Mouse (Mus musculus): Measurements from ENCODE around the gene Enpp4. TPM values are rescaled to one million over a fixed set of nuclear protein-coding genes. Genes with fewer than 3 reads are reported as not detected.

Gene Enpp4
- polyA plus RNA-seq, 1 experiment, result 0.05 TPM

- Histone ChIP-seq H3K9me3 (ENCODE audit: control insufficient read depth, low read length) (no peaks in the 10 kb centered on the region), H3K27me3 (ENCODE audit: control insufficient read depth) (no peaks in the 10 kb centered on the region), H3K4me1 (ENCODE audit: control insufficient read depth) (peaks cover 31% of the 10 kb centered on the region), H3K36me3 (ENCODE audit: control insufficient read depth) (peaks cover 49% of the 10 kb centered on the region), H3K4me3 (replicated peaks) (no peak overlapping the region)
- no peak for TF ChIP-seq GATA1 (IDR thresholded peaks at IDR 0.05; ENCODE audit: low read length)
- TF ChIP-seq TAL1 (IDR thresholded peaks at IDR 0.05; ENCODE audit: low read length), result no peak
These were observed 3.6 kb downstream of the Enpp4 start for GRCm38 (mm10) chr17:44101961-44102360.

- no peak overlapping the region for H3K4me3 ChIP-seq (replicated peaks)
- H3K27me3 ChIP-seq (ENCODE audit: control insufficient read depth), result no peaks in the 10 kb centered on the region
- TF ChIP-seq TAL1 (IDR thresholded peaks at IDR 0.05; ENCODE audit: low read length), result no peak
- TF ChIP-seq GATA1 (IDR thresholded peaks at IDR 0.05; ENCODE audit: low read length), result no peak
- peaks cover 52% of the 10 kb centered on the region for H3K36me3 ChIP-seq (ENCODE audit: control insufficient read depth)
- H3K9me3 ChIP-seq (ENCODE audit: control insufficient read depth, low read length), result no peaks in the 10 kb centered on the region
- peaks cover 25% of the 10 kb centered on the region for H3K4me1 ChIP-seq (ENCODE audit: control insufficient read depth)
These were observed 4.7 kb downstream of the Enpp4 start for GRCm38 (mm10) chr17:44100906-44101305.

GRCm38 (mm10) chr17:44100486-44100885, 5.1 kb downstream of the Enpp4 start:
- no peak for TF ChIP-seq GATA1 (IDR thresholded peaks at IDR 0.05; ENCODE audit: low read length)
- TF ChIP-seq TAL1 (IDR thresholded peaks at IDR 0.05; ENCODE audit: low read length), result no peak
- Histone ChIP-seq H3K36me3 (ENCODE audit: control insufficient read depth) (peaks cover 52% of the 10 kb centered on the region), H3K4me3 (replicated peaks) (no peak overlapping the region), H3K9me3 (ENCODE audit: control insufficient read depth, low read length) (no peaks in the 10 kb centered on the region), H3K4me1 (ENCODE audit: control insufficient read depth) (peaks cover 23% of the 10 kb centered on the region), H3K27me3 (ENCODE audit: control insufficient read depth) (no peaks in the 10 kb centered on the region)

DNA sequence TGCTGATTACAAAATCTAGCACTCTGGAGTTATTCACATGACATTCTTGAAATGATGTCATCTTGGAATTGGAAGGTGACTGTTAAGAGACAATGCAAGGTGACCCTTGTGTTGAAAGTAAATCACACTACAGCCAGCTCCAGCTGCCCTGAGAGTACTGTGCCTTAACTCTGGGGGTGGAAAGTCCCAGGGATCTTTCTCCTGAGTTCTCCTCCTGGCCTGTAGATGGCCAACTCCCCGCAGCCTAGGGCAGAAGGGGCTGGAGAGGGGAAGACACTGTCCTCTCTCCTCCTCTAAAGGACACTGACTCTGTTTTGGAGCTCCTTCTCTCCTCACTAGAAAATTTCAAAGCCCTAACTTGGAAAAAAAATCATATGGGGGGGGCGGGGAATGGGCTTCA, 14.1 kb downstream of the Enpp4 start:
- TF ChIP-seq GATA1 (IDR thresholded peaks at IDR 0.05; ENCODE audit: low read length) (no peak), TAL1 (IDR thresholded peaks at IDR 0.05; ENCODE audit: low read length) (no peak)
- Histone ChIP-seq H3K27me3 (ENCODE audit: control insufficient read depth) (no peaks in the 10 kb centered on the region), H3K36me3 (ENCODE audit: control insufficient read depth) (peaks cover 6% of the 10 kb centered on the region), H3K4me1 (ENCODE audit: control insufficient read depth) (no peaks in the 10 kb centered on the region), H3K4me3 (replicated peaks) (no peak overlapping the region), H3K9me3 (ENCODE audit: control insufficient read depth, low read length) (no peaks in the 10 kb centered on the region)

- Histone ChIP-seq H3K27me3 (ENCODE audit: control insufficient read depth) (no peaks in the 10 kb centered on the region), H3K4me3 (replicated peaks) (no peak overlapping the region), H3K4me1 (ENCODE audit: control insufficient read depth) (no peaks in the 10 kb centered on the region), H3K36me3 (ENCODE audit: control insufficient read depth) (peaks cover 5% of the 10 kb centered on the region), H3K9me3 (ENCODE audit: control insufficient read depth, low read length) (no peaks in the 10 kb centered on the region)
- TF ChIP-seq GATA1 (IDR thresholded peaks at IDR 0.05; ENCODE audit: low read length), result no peak
- no peak for TF ChIP-seq TAL1 (IDR thresholded peaks at IDR 0.05; ENCODE audit: low read length)
These were observed 14.7 kb downstream of the Enpp4 start for GRCm38 (mm10) chr17:44090916-44091315.

DNA sequence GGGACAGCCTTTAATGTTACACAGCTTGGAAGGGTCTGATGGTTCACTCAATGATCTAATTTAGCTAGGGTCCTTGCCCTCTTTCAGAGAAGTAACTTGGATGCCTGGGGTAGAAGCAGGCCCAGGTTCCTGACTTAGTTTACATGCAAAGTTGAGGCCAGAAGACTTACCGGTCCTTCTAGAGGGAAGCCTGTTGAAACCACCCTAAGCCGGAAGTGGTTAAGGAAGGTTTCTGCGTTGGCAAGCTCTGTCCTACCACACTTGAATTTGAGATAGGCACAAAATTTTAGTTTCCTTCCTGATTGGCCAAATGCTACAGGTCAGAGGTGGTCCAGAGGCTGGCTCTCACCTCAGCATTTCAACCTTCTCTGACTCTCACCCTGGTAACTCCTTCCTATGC, 17.4 kb downstream of the Enpp4 start:
- TF ChIP-seq TAL1 (IDR thresholded peaks at IDR 0.05; ENCODE audit: low read length) (no peak), GATA1 (IDR thresholded peaks at IDR 0.05; ENCODE audit: low read length) (no peak)
- no peaks in the 10 kb centered on the region; the same call in 1 of the 2 replicates for H3K36me3 ChIP-seq (ENCODE audit: control insufficient read depth)
- H3K9me3 ChIP-seq (ENCODE audit: control insufficient read depth, low read length), result no peaks in the 10 kb centered on the region
- no peaks in the 10 kb centered on the region for H3K4me1 ChIP-seq (ENCODE audit: control insufficient read depth)
- H3K4me3 ChIP-seq (replicated peaks), result no peak overlapping the region
- H3K27me3 ChIP-seq (ENCODE audit: control insufficient read depth), result no peaks in the 10 kb centered on the region

GRCm38 (mm10) chr17:44083156-44083555, 22.5 kb downstream of the Enpp4 start:
- no peak overlapping the region for H3K4me3 ChIP-seq (replicated peaks)
- H3K9me3 ChIP-seq (ENCODE audit: control insufficient read depth, low read length), result no peaks in the 10 kb centered on the region
- H3K36me3 ChIP-seq (ENCODE audit: control insufficient read depth), result no peaks in the 10 kb centered on the region; the same call in 1 of the 2 replicates
- peaks cover 5% of the 10 kb centered on the region for H3K4me1 ChIP-seq (ENCODE audit: control insufficient read depth)
- TF ChIP-seq TAL1 (IDR thresholded peaks at IDR 0.05; ENCODE audit: low read length), result no peak
- no peak for TF ChIP-seq GATA1 (IDR thresholded peaks at IDR 0.05; ENCODE audit: low read length)
- no peaks in the 10 kb centered on the region for H3K27me3 ChIP-seq (ENCODE audit: control insufficient read depth)

DNA sequence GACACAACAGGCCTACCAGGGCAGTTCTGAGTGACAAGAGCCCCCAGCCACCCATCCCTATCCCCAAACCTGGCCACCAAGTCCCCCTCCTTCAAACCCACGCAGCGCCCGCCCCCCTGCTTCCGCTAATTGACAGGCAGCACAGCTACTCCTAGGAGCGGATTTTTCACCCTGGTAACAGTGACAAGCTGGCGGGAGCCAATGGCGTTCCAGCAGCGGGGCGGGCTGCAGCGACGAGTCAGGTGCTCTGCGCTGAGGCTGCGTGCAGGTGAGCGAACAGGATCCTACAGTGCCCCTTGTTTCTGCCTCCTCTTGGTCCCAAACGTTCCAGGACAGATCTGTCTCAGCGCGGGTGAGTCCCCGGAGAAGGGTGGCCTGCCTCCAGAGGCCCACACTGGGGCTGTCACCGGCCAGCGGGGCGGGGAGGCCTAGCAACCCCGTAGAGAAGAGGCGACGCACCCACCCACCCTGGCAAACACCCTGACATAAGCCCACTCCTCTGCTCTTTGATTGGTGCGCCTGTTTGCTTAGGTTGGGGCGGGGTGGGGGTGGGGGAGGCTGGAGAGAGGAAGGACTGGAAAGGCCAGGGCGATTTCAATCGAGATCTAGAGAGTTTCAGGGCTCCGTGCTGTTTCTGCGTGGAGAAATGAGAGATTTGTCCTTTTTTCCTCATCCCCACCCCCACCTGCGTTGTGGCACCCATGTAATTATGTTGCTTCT, 26.8 kb downstream of the Enpp4 start, which contains the start of gene Enpp5:
TSS of gene Enpp5 (plus strand) at position 183 of the 720 bp plus-strand sequence.
- Histone ChIP-seq H3K27me3 (ENCODE audit: control insufficient read depth) (no peaks in the 10 kb centered on the region), H3K4me3 (replicated peaks) (peak within 1 kb of the TSS; percentile 61), H3K9me3 (ENCODE audit: control insufficient read depth, low read length) (no peaks in the 10 kb centered on the region), H3K4me1 (ENCODE audit: control insufficient read depth) (peaks cover 5% of the 10 kb centered on the region), H3K36me3 (ENCODE audit: control insufficient read depth) (no peaks in the 10 kb centered on the region)
- TF ChIP-seq TAL1 (IDR thresholded peaks at IDR 0.05; ENCODE audit: low read length), result no peak
- no peak for TF ChIP-seq GATA1 (IDR thresholded peaks at IDR 0.05; ENCODE audit: low read length)

DNA sequence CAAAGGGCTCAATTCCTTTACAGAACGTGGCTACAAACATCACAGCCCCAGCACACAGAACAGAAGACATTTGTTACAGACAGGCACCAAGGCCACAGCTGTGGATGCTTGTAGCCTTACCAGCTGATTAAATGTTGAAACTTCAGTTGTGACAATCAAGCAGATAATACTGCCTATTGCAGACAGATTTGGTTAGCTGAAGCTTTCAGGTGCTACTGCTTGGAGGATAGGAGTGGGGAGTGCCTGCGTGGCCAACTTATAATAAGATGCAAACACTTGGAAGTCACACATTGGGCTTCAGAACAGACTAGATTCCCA, 27.8 kb downstream of the Enpp4 start:
- no peaks in the 10 kb centered on the region for H3K36me3 ChIP-seq (ENCODE audit: control insufficient read depth)
- H3K9me3 ChIP-seq (ENCODE audit: control insufficient read depth, low read length), result no peaks in the 10 kb centered on the region
- peaks cover 5% of the 10 kb centered on the region for H3K4me1 ChIP-seq (ENCODE audit: control insufficient read depth)
- no peaks in the 10 kb centered on the region for H3K27me3 ChIP-seq (ENCODE audit: control insufficient read depth)
- no peak overlapping the region for H3K4me3 ChIP-seq (replicated peaks)
- no peak for TF ChIP-seq GATA1 (IDR thresholded peaks at IDR 0.05; ENCODE audit: low read length)
- TF ChIP-seq TAL1 (IDR thresholded peaks at IDR 0.05; ENCODE audit: low read length), result no peak
